Mouse (Mus musculus) spleen, postnatal 0 days (tissue): ENCODE data around the gene Gzmg. TPM values are rescaled to one million over a fixed set of nuclear protein-coding genes. Genes with fewer than 3 reads are reported as not detected.

Source experiments
- polyA plus RNA-seq: library from polyadenylated mRNA; unstranded; fragments of >200 nt; fragmentation: Nextera tagmentation; extraction: Ambion mirVana; gene quantifications from 2 replicates; pipeline ENCODE4 v1.2.1, GENCODE M21; 2015

Gene Gzmg
- polyA plus RNA-seq = not detected in 2 replicates

DNA sequence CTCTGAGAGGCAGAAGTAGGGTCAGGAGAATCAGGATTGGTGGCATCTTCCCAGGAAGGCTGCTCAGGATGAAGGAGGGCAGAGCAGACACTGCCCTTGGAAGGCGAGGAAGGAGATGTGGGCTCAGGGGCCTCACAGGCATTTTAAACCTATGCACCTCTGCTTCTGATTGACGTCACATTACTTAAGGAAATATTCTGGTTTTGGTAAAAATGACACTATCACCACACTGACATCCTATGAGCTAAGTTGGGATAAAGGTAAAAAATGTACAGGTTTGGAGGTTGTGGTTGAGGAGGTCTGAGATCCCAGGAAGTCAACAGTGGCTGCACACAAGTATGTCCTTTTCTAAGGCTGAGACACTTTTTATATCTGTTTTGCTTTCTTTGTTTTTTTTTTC, at the start of gene Gzmg:
Gene Gzmg (minus strand): TSS at position 101 of the 400 bp plus-strand sequence.

DNA sequence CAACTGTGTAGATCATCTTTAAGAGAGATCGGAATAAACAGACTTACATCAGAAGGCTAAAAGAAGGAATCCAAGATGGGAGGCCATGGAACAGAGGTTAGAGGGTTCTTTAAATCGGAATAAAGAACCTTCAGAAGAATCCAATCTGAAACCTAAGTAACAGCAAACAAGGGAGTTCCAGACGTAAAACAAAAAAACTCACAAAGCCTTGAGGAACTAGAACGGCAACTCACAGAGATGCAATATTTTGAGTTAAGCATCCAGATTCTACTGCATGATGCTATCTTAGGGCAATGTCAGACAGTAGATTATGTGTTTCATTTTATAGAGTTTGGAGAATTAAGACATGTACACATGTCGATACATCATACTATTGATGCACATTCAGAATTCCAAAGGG, 15.1 kb upstream of the Gzmg start, which contains the start of gene Gzmn:
Gene Gzmn (minus strand): TSS at position 101 of the 400 bp plus-strand sequence.

DNA sequence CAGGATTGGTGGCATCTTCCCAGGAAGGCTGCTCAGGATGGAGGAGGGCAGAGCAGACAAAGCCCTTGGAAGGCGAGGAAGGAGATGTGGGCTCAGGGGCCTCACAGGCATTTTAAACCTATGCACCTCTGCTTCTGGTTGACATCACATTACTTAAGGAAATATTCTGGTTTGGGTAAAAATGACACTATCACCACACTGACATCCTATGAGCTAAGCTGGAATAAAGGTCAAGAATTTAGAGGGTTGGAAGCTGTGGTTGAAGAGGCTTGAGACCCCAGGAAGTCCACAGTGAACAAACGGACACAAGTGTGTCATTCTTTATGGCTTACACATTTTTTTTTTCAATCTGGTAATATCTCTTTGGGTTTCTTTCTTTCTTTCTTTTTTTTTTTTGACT, 26.9 kb downstream of the Gzmg start, which contains the start of gene Gzmd:
Gene Gzmd (minus strand): TSS at position 101 of the 400 bp plus-strand sequence.

DNA sequence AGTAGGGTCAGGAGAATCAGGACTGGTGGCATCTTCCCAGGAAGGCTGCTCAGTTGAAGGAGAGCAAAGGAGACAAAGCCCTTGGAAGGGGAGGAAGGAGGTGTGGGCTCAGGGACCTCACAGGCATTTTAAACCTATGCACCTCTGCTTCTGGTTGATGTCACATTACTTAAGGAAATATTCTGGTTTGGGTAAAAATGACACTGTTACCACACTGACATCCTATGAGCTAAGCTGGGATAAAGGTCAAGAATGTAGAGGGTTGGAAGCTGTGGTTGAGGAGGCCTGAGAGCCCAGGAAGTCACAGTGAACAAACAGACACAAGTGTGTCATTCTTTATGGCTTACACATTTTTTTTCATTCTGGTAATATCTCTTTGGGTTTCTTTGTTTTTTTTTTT, 38.9 kb downstream of the Gzmg start, which contains the start of gene Gzme:
Gene Gzme (minus strand): TSS at position 101 of the 400 bp plus-strand sequence.

Other genes starting within 250 kb of the Gzmg start
- 249 and 554 TPM in 2 replicates for gene Cma1, start 214.9 kb downstream of the Gzmg start, polyA plus RNA-seq
- gene Cma2, start 208.6 kb downstream of the Gzmg start, polyA plus RNA-seq = 0.45 and 0.92 TPM in 2 replicates
- 0.36 and 0.63 TPM in 2 replicates for gene Mcpt1, start 141.6 kb downstream of the Gzmg start, polyA plus RNA-seq
- gene Mcpt9, start 129.1 kb downstream of the Gzmg start, polyA plus RNA-seq = not detected in 2 replicates
- 2.1 and 4.4 TPM in 2 replicates for gene Mcpt2, start 117.5 kb downstream of the Gzmg start, polyA plus RNA-seq
- gene Mcpt4, start 97.3 kb downstream of the Gzmg start, polyA plus RNA-seq = 129 and 337 TPM in 2 replicates
- 32.2 and 48.0 TPM in 2 replicates for gene Mcpt8, start 74.3 kb downstream of the Gzmg start, polyA plus RNA-seq
- 81.1 and 110 TPM in 2 replicates for gene Ctsg, start 57.0 kb downstream of the Gzmg start, polyA plus RNA-seq
- not detected in 2 replicates for gene Gzme, start 39.0 kb downstream of the Gzmg start, polyA plus RNA-seq
- gene Gzmd, start 27.0 kb downstream of the Gzmg start, polyA plus RNA-seq = not detected in 2 replicates
- not detected in 2 replicates for gene Gzmn, start 15.0 kb upstream of the Gzmg start, polyA plus RNA-seq
- gene Gzmf, start 51.8 kb upstream of the Gzmg start, polyA plus RNA-seq = not detected in 2 replicates
- gene Gzmc, start 75.1 kb upstream of the Gzmg start, polyA plus RNA-seq = not detected in 2 replicates
- 1.6 and 3.4 TPM in 2 replicates for gene Gzmb, start 102.7 kb upstream of the Gzmg start, polyA plus RNA-seq
- gene Atp12a, start 205.5 kb upstream of the Gzmg start, polyA plus RNA-seq = 0.06 TPM in 1 of 2 replicates, not detected in the other
- gene Rnf17, start 243.0 kb upstream of the Gzmg start, polyA plus RNA-seq = 1.5 and 2.5 TPM in 2 replicates